Mouse (Mus musculus): ENCODE measurements at regions not wholly inside any gene's neighbourhood (a gene's known extent, or its start where the extent isn't known, plus 50 kb on each side); places are given as distances from the start of the nearest gene placed in this dataset.

DNA sequence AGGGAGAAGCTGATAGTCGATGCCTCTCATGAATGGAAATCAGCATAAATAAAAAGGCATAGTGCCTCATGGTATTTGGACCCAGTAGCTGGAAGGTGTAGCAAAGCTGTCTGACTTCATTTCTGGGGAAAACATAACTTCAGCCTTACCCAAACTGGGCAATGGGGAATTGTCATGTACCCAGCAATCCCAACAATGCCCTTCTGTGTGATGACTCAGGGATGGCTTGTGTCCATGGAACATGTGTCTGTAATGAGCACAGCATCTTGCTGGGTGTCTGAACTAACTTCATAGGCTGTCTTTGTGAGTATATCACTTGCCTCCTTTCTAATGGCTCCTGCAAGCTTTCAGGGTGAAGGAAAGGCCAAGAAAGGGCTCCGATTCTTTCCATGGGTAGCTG, 140.3 kb downstream of the Bod1 start:
- peak in 1 of 2 experiments; percentile 26 for DNase-seq (ENCODE audit: low spot score in 2 of 2)

DNA sequence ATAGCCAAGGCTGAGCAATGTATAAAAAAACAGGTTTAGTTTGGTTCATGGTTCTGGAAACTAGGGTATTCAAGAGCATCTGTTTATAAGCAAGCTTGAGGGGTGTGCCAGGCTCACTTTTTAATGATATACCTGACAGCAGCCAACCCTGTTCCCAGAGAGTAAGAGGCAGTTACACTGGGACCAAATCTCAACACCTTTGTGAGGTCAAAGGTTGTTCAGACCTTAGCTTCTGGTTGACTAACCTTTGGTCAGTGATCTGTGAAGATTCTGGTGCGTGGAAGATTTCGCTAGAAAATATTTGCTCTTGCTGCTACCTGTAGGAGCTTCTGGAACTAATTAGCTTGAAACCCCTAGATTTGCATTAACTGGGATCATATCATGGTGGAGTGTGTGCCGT, 140.8 kb downstream of the Bod1 start:
- DNase-seq (ENCODE audit: low spot score in 2 of 2) = no peak

DNA sequence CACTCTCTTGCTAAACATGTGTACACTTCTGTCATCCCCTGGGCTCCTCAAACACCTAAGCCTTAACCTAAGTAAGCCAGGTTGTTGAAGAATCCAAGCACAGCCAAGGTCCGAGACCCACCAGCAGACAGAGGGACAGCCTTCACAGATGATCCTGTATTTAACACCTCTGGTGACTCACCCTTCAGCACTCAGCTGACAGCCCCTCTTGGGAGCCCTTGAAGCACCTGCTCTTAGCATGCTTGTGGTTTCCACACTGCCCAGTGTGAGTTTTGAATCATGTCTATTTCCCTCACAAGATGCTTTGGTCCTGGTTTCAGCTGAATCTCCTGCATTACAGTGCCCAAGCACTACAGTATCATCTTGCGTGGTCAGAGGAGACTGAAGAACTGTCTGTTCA, 142.0 kb downstream of the Bod1 start:
- DNase-seq (ENCODE audit: low spot score in 2 of 2) = peak in 1 of 2 experiments; percentile 21

DNA sequence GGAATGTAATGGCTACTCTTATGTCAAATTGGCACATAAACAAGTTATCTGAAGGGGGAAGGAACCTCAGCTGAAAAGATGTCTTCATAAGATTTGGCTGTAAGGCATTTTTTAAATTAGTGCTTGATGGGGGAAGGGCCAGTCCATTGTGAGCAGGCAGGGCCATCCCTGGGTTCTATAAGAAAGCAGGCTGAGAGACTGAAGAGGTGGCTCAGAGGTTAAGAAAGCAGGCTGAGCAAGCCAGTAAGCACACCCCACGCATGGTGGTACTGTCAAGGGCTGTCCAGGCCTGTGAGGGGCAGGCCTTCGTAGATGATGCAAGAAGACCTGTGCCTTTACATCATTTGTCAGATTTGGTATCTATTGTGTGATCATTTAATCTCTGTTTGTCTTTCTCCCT, 147.0 kb downstream of the Bod1 start:
- DNase-seq (ENCODE audit: low spot score in 2 of 2) = peak in 1 of 2 experiments; percentile 27

DNA sequence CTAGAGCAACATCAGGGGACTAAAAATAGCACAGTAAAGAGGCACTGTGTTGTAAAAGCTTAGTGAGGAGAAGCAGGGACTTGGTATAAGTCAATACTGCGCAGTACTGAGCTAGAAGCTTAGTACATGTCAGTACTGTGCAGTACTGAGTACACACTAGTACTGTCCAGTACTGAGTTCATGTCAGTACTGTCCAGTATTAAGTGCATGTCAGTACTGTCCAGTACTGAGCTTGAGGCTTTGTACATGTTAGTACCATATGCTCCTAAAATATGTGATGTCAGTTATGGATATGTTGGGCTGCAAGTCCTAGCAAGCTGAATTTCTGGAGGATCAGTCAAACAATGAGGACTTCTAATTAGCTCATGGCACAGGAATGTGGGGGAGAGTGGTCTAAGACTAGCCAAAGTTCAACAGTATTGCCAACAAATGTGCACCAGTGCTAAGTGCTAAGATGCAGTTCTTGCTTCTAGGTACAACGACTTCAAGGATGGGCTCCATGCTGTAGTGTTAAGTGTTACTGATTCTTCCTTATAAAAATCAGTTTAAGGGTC, 147.5 kb downstream of the Bod1 start:
- no peak for DNase-seq (ENCODE audit: low spot score in 2 of 2)

DNA sequence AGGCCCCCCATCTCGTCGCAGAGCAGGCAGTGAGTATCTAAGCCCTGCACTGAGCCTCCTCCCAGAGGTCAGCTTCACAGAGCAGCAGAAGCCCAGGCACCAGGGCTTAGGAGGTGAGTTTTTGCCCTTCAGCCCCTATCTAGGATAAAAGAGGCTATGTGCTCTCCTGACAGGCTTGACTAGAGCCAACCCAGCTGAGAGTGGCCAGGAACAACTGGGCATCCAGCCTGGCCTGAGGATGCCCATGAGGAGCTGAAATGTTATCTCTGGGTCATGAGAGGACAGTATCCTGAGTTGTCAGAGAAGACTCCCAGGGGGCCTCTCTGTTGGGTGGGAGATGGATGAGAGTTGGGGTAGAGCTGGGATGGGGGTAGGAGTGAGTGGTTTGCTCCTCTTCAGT, 149.6 kb downstream of the Bod1 start:
- peak in 1 of 2 experiments; percentile 41 for DNase-seq (ENCODE audit: low spot score in 2 of 2)

DNA sequence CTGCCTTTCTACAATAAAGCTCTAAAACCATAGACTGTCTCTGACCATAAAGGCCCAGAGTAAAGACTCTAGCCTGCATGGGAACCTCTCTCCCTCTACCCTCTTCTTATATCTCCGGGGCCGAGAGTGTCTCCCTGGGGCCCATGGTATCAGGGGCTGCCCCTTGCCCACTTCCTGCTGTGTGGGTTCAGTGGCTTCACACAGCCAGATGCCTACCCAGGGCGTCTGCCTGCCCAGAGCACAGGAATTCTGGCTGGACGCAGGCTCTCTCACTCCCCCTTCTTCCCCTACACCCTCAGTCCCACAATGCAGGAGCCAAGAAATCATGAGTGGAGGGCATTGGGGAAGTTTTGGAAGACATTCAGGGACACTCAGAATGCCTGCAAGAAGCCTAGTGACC, 150.8 kb downstream of the Bod1 start:
- DNase-seq (ENCODE audit: low spot score in 2 of 2) = peak in 1 of 2 experiments; percentile 52

DNA sequence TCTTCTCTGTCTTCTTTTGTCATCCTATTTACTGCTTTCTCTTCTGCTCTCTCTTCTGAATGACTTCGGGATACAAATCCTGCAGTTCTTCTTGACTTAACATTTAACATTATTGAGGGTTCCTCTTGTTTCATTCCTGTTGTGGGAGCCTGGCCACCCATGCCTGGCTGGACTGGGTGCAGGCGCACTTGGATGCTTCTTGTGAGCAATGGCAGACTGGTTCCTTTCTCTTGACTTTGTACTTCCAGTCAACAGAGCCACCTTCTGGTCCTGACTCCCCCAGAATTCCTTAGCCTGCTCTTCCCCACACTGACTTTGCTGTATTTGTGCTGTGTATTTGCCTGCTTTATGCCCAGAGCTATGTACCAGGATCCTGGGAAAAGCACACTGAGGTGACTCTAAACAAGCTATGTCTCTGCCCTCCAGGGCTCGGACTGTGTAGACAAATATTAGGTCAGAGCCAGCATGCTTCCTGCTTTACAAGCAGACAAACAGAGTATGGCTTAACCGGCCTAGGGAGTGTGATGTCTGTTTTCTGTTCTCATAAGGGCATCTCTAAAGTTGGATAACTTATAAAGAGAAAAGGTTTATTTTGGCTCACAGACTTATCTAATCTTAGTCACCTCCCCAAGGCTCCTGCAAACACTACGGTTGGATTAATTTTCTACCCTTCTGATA, 133.5 kb upstream of the Stc2 start:
- DNase-seq (ENCODE audit: low spot score in 2 of 2) = no peak

DNA sequence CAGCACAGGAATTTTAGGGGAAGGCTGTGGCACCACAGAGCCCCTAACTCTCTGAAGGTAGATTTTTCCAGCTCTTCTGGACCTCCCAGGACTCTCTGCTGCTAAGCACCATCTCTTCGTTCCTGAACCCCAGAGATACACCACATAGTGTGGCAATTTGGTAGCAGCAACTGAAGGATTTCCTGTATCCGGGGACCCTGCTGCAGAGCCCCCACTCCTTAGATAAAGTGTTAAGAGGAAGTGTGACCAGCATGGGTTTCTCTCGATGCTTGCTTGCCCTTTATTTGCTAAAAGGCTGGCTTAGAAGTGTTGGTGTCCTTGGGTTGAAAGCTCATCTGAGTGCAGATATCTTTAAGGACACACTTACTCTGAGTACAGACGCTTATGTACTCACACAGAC, 115.6 kb upstream of the Stc2 start:
- no peak for DNase-seq (ENCODE audit: low spot score in 2 of 2)

DNA sequence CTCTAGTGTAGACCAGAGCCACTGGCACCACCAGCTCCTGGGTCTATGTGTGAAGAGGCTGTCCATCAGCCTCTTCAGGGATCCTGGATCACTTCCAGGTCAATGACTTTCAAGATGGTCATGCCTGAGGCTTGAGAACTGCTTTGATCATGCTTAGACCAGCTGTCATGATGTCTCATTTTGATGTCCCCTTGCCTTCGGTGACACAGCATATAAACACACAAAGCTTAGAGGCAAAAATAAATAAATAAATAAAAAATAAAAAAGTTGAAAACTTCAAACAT, 111.1 kb upstream of the Stc2 start:
- DNase-seq (ENCODE audit: low spot score in 2 of 2) = no peak

DNA sequence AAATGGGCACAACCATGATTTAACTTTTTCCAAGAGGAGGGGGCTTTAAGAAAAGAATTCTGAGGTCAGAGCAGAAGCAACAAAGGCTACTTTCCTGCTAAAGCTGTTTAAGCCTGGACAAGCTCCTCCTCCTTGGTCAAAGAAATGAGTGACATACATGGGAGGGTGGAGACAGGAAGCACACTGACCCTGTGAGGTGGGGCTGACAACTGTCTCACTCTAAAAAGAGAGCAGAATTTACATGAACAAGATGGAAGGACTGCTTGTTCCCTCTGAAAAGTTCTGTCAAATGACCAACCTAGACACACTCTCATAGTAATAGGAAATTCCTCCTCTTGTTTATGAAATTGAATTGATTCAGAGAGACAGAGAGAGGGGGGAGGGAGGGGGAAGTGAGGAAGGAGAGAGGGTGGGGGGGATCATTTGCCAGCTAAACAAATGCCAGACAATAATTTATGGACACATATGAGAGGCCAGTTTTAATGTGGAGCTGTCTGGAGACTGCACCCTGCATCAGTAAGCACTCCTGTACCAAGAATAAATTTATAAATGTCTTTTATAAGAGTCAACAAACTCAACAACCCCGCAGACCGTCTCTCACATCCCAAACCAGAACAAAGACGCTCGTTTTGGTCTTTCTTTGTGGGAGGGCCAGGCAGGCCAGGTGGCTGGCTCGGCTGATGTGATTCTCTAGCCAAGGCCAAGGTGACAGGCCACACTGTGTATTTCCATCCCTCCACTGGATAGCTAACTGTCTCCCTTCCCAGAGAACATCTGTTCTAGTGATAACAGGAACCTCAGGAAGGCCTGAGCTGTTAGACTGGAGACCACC, 110.6 kb upstream of the Stc2 start:
- no peak for DNase-seq (ENCODE audit: low spot score in 2 of 2)

DNA sequence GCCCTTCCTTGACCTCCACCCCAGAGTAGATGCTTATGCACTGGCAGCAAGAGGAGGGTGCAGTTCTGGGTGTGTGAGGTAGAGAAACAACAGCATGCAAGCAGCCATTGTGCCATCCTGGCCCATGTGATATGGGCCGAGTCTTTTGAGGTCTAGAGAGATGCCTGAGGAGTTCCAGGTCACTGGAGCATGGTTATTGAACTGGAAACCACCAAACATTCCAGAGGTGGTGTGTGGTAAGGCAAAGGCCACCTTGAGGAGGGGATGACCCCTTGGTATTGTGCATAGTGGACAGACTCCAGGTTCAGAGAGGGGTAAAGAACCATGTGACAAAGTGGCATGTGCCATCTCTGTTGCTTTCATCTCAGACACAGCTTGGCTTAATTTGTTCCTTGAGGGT, 107.9 kb upstream of the Stc2 start:
- no peak for DNase-seq (ENCODE audit: low spot score in 2 of 2)

DNA sequence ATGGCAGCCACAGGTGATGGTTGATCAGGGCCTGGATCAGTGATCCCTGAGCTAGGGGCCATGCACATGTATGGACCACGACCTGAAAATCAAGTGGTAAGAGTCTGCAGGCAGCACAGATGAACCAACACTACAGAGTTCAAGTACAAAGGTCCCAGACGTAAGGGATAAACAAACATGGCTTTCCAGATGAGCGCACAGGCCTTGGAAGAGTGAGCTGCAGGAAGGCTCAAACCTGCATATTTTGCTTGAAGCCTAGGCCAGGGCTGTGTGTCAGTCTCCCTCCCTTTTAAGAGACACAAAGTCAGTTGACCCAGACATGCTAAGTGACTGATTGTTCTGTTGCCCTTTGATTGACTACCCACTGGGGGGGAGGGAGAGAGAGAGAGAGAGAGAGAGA, 107.2 kb upstream of the Stc2 start:
- no peak for DNase-seq (ENCODE audit: low spot score in 2 of 2)

DNA sequence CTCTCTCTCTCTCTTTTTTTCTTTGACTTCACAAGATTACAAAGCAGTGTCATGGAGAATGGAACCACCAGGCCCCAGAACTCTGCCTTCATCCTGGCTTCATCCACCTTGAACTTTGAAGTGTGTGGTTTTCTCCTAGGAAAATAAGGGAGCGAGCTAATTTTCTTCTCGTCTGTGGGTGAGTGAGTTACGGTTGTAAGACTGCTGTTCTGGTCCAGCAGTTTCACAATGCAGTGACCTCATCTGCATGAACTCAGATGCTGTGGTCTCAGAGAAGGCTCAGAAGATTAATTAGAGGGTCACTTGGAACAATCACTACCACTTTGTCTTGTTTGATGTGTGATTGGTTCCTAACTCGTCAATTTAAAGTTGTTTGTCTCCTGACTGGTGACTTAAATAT, 103.1 kb upstream of the Stc2 start:
- no peak for DNase-seq (ENCODE audit: low spot score in 2 of 2)

DNA sequence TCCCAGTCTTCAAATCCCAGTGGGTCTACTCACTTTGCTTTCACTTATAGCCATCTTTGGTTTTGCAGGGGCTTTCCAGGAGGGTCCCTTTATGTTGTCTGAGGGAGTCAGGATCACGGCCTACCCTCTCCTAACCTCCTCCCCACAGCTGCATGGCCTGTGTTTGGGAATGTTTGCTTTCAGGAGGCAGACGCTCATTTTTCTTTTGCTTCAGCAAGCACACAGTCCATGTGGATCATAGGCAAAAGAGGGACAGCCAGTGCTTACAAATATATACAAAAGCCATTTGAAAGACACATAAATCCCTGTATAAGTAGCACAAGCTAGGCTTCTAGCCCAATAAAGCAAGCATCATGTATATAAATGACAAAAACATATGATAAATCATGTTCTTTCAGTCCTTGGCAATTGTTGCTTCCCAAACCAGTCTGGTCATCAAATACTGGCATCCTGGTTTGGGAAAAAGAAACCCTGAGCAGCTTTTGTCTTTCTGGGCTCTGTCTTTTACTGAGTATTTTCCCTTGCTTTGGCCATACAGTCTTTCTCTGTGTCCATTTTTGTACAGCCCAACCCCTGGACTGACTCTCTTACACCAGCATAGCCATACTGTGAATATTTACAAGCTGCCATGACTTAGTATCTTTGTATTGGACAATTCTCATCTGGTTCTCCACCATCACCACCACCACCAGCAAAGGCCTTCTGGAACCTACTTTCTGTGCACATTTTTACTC, 101.0 kb upstream of the Stc2 start:
- no peak for DNase-seq (ENCODE audit: low spot score in 2 of 2)

DNA sequence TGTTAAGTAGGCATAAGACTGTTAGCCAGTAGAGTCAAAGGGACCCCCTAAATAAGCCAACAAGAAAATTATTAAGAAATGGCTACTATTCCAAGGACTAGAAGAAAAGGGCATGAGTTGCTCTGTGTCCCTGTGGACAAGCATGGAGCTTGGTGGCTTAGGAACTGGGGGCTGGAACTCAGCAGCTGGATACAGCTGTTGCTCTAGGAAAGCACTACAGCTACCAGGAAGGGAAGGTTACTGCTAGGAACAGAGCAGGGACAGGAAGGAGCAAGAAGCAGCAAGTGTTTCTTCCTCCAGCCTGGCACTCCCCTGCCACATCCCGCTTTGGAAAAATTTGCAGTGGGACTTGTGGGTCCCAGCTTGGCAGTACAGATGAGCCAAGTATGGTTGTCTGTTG, 95.0 kb upstream of the Stc2 start:
- DNase-seq (ENCODE audit: low spot score in 2 of 2) = no peak

DNA sequence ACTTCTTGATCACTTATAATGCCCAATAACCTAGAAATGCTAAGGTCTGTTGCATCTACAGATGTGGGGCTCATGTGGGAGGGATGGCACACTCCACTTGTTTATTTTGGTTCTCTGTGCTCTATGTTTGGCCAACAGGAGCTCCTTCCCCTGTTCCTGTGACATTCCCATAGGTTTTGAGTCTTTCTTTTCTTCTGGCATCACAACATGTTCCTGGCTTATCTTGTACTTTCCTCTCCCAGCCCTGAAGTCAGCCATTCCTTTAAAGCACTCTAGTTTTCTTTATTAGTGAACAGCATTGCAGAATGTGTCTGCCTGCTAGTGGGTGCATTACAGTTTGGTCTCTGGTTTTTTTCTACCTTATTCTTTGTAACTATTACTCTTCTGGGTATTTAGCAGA, 92.6 kb upstream of the Stc2 start:
- DNase-seq (ENCODE audit: low spot score in 2 of 2) = no peak

DNA sequence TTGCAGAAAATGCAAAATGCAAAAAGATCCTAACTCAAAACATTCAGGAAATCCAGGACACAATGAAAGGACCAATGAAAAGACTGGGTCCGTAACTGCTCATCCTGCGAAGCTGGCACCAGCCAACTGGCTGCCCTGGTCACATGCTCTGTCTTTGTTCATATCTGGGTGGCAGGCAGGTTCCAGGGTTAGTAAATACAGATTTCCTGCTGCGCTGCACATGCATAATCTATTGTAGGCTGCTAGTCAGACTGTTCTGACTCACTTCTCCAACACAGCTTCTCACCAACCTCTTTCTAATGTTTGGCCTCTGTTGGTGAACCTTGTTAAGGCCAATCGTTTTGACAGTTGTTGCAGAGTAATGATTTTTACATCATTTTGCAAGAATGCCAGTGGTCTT, 92.0 kb upstream of the Stc2 start:
- DNase-seq (ENCODE audit: low spot score in 2 of 2) = no peak

DNA sequence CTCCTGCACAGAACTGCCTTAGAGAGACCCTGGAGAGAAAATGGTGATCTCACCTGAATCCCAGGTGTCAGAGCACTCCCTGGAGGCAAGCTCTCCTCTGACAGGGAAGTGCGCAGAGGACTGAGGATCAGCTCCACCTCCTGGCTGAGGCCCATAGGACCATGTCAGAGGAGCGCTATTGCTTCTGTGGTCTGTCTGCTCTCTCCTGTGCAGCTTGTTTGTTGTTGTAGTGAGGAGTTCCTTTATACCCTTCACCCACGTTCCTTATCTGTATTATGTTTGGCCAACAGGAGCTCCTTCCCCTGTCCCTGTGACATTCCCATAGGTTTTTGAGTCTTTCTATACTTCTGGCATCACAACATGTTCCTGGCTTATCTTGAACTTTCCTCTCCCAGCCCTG, 91.5 kb upstream of the Stc2 start:
- DNase-seq (ENCODE audit: low spot score in 2 of 2) = no peak

DNA sequence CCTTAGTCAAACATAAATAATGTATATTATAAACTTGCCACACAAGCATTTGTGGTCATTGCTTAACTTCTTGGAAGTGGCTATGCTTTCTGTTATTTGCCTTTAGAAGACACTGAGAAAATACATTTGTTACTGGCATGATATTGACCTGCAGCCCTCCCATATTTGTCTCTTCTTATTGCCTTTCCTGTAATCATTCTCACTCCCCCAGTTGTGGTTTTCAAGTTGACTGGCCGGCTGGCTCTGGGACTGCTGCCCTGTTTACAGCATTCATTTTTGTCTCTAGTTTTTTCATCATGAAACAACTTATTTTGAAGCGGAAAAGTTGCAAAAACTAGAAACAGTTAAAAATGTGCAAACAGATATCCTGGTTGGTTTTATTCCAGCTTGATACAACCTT, 57.5 kb upstream of the Stc2 start:
- no peak for DNase-seq (ENCODE audit: low spot score in 2 of 2)

Measured in spleen, postnatal 4 days (tissue).